Mouse (Mus musculus) forebrain, postnatal 0 days (tissue): ENCODE results near the gene Zgpat. TPM values are rescaled to one million over a fixed set of nuclear protein-coding genes. Genes with fewer than 3 reads are reported as not detected.
A peak's percentile ranks its signal among the peaks of the same experiment; 100 is the strongest.

ENCODE experiments used
- ATAC-seq: fragments of 200-750 bp; cut with Nextera tagmentation; 2 replicates; pipeline ENCODE4 v1.8.0; 2017; ENCODE audit warnings: mild to moderate bottlenecking, moderate library complexity
- DNase-seq: peaks from one replicate; pipeline ENCODE4 v3.0.0-alpha.2; 2015
- H3K27ac ChIP-seq: fragments of 300-500 bp; sonication (generic); 2 replicates; pipeline ENCODE4 v1.5.1; 2014; ENCODE audit warnings: low read depth, mild to moderate bottlenecking, antibody characterized with exemption, low read length, moderate library complexity, mixed read lengths
- H3K27me3 ChIP-seq: fragments of 300-500 bp; sonication (generic); 2 replicates; pipeline ENCODE4 v1.6.1; 2014; ENCODE audit warnings: mild to moderate bottlenecking, low read length, mixed read lengths; ENCODE audit not compliant: insufficient read depth
- H3K36me3 ChIP-seq: fragments of 300-500 bp; sonication (generic); 2 replicates; pipeline ENCODE4 v1.6.1; 2014; ENCODE audit warnings: mild to moderate bottlenecking, moderate library complexity; ENCODE audit not compliant: insufficient read depth
- H3K4me1 ChIP-seq: fragments of 300-500 bp; sonication (generic); 2 replicates; pipeline ENCODE4 v1.6.1; 2014; ENCODE audit warnings: antibody characterized with exemption; ENCODE audit not compliant: insufficient read depth
- H3K4me2 ChIP-seq: fragments of 300-500 bp; sonication (generic); 2 replicates; pipeline ENCODE4 v1.6.1; 2014; ENCODE audit warnings: low read depth, mild to moderate bottlenecking, moderate library complexity
- H3K4me3 ChIP-seq: fragments of 300-500 bp; sonication (generic); 2 replicates; pipeline ENCODE4 v1.5.1; 2014; ENCODE audit warnings: low read depth, low read length, mixed read lengths
- H3K9ac ChIP-seq: fragments of 300-500 bp; sonication (generic); 2 replicates; pipeline ENCODE4 v1.6.1; 2014; ENCODE audit warnings: mild to moderate bottlenecking
- H3K9me3 ChIP-seq: fragments of 300-500 bp; sonication (generic); 2 replicates; pipeline ENCODE4 v1.6.1; 2016; ENCODE audit warnings: low read length
- CTCF ChIP-seq: sonication (generic); IDR thresholded peaks from 2 replicates; pipeline ENCODE4 v1.5.1; 2016; ENCODE audit warnings: antibody characterized with exemption, control low read depth, low read depth
- WGBS: fragments of 180-500 bp; shearing (Covaris S2); extraction: QIAGEN DNeasy Blood & Tissue Kit; methylation state at CpG from one replicate; pipeline ENCODE4 v1.1.7; 2014; 5-methylcytosine and 5-hydroxymethylcytosine counted together
- polyA plus RNA-seq: library from polyadenylated mRNA; unstranded; fragments of >200 nt; fragmentation: Nextera tagmentation; extraction: Ambion mirVana; gene quantifications from 2 replicates; pipeline ENCODE4 v1.2.1, GENCODE M21; 2015
- total RNA-seq: library from RNA; depleted of rRNA; stranded (reverse); fragments of >200 nt; gene quantifications from 2 replicates; pipeline ENCODE4 v1.2.3, GENCODE M21; 2014

Gene Zgpat
- total and polyA plus RNA-seq, 2 experiments from 2014 or later = 39.6 to 99.0 TPM

DNA sequence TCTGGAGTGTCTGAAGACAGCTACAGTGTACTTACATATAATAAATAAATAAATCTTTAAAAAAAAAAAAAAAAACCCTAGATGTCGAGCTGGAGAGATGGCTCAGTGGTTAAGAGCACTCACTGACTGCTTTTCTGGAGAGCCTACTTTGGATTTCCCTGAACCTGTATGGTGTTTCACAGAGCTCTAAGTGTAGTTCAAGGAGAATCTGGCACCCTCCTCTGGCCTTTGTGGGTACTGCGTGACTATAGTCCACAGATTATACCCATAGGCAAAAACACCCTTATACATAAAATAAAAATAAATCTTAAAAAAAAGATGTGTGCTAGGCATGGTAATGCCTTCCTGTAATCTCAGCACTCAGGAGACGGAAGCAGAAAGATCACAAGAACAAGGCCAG, 30.7 kb upstream of the Zgpat start:
- Histone ChIP-seq H3K4me3 (no peak overlapping the region), H3K27ac (no peak overlapping the region), H3K4me2 (no peak overlapping the region), H3K9me3 (no peaks in the 10 kb centered on the region), H3K27me3 (no peaks in the 10 kb centered on the region), H3K36me3 (peaks cover 54% of the 10 kb centered on the region), H3K9ac (no peak overlapping the region), H3K4me1 (no peaks in the 10 kb centered on the region)
- peak; percentile 79 for DNase-seq
- TF ChIP-seq CTCF = peak; percentile 77
- WGBS = 56% methylated on average over 3 of the region's 3 CpGs
- ATAC-seq = peak; percentile 91

DNA sequence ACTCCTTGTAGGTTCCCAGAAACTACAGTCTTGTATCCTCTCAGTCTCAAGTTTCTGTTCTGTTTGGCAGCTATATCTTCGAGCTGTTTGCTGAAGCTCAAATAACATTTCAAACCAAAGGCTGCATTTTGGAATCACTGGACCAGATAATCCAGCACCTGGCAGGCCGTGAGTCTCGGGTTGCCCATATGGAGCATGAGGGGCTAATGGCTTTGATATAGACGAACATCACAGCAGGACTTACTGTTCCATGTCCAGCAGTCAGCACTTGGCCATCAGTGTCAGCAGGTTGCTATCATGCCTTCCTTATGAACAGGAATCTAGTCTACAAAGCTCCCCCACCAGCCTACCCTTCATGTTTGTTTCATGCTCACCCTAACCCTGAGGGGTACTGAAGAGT, 24.3 kb upstream of the Zgpat start:
- DNase-seq (no peak), ATAC-seq (no peak)
- no peak for TF ChIP-seq CTCF
- H3K9ac ChIP-seq = no peak overlapping the region
- H3K4me1 ChIP-seq = no peaks in the 10 kb centered on the region
- H3K36me3 ChIP-seq = peaks cover 50% of the 10 kb centered on the region
- H3K27ac ChIP-seq = no peak overlapping the region
- H3K4me2 ChIP-seq = no peak overlapping the region
- H3K9me3 ChIP-seq = no peaks in the 10 kb centered on the region
- no peaks in the 10 kb centered on the region for H3K27me3 ChIP-seq
- no peak overlapping the region for H3K4me3 ChIP-seq
- 80% methylated on average over 4 of the region's 4 CpGs for WGBS

DNA sequence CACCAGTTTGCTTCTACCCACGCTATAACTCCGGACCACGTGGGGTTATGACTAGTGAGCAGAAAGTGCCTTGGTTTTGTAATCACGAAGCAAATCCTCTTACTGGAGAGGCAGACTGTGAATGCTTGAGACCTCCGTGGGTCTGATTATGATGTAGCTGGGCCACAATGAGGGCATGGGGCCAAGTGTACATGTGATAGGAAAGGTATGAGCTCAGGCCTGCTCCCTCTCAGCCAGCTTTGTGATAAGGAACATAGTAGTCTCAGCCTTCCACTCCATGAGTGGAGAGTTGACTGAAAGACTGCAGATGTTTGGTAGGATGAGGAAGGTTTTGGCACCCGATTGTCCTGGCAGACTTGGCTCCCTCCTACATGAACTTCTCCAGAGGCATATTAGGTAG, 22.0 kb upstream of the Zgpat start:
- H3K27me3 ChIP-seq = no peaks in the 10 kb centered on the region
- H3K4me3 ChIP-seq = no peak overlapping the region
- no peak overlapping the region for H3K9ac ChIP-seq
- no peak overlapping the region for H3K27ac ChIP-seq
- H3K4me2 ChIP-seq = no peak overlapping the region
- WGBS = 94% methylated on average over 6 of the region's 6 CpGs
- no peaks in the 10 kb centered on the region for H3K9me3 ChIP-seq
- no peak for TF ChIP-seq CTCF
- DNase-seq (no peak), ATAC-seq (no peak)
- H3K36me3 ChIP-seq = peaks cover 58% of the 10 kb centered on the region
- H3K4me1 ChIP-seq = no peaks in the 10 kb centered on the region

DNA sequence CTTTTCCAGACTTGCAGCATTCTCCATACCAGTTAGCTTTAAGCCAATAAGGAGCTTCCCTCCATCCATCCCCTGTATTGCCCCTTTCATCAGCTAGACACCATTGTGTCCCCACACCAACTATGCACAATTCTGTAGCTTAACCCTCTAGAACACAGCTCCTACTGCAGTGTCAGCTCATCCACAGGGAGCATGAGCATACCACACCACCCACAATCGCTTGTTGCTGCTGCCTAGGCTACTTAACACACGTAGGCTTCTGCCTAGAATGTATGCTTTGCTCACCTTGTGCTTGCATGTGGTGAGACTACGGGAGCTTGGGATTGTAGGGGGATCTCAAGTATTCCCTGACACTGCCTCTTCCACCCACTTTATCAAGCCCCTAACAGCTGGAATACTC, 7.9 kb upstream of the Zgpat start:
- Histone ChIP-seq H3K9ac (no peak overlapping the region), H3K36me3 (peaks cover 74% of the 10 kb centered on the region), H3K9me3 (no peaks in the 10 kb centered on the region), H3K27me3 (no peaks in the 10 kb centered on the region), H3K4me3 (no peak overlapping the region), H3K4me2 (no peak overlapping the region), H3K4me1 (no peaks in the 10 kb centered on the region), H3K27ac (no peak overlapping the region)
- DNase-seq = no peak
- 87% methylated on average over 3 of the region's 3 CpGs for WGBS
- ATAC-seq = no peak
- no peak for TF ChIP-seq CTCF

DNA sequence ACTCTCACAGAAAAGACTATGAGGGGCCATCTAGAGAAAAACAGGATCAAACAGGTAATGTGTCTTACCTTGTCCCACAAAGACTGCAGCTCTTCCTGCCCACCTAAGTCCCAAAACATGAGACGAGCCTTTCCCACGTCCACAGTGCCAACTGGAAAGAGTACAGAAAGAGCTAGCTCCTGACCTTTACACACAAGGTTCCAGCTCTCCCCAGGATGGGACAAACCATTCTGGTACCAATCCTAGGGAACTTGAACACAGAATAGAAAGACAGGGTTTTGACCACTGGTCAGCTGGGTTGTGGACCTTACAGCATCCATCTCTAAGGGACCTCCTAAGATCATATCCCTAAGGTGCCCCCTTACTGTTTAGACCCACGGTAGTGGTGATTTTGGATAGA, 782 bp upstream of the Zgpat start:
- no peak overlapping the region for H3K27ac ChIP-seq
- peaks cover 36% of the 10 kb centered on the region for H3K36me3 ChIP-seq
- no peaks in the 10 kb centered on the region for H3K27me3 ChIP-seq
- H3K4me1 ChIP-seq = peaks cover 21% of the 10 kb centered on the region
- H3K4me3 ChIP-seq = peak overlapping the region; percentile 76
- TF ChIP-seq CTCF = no peak
- H3K4me2 ChIP-seq = peak overlapping the region; percentile 93
- no peak for ATAC-seq
- no peak for DNase-seq
- WGBS = 84% methylated on average over 3 of the region's 3 CpGs
- no peaks in the 10 kb centered on the region for H3K9me3 ChIP-seq
- peak overlapping the region; percentile 88; the same call in 1 of the 2 replicates for H3K9ac ChIP-seq

DNA sequence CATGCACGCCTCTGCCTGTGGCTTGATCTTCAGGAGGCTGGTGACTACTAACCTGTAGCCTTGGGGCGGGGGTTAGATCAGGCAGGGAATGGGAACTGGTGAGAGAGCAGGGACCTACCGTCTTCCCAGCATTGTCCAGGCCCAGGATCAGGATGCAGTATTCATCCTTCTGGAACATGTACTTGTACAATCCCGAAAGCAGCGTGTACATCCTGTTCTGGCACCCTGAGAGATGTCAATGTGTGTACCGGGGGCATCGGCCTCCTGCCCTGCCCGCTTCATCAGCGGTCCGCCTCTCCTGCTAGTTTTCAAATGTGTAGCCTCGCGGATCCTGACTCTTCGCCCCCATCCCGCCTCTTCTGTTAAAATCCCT, 255 bp upstream of the Zgpat start:
- DNase-seq (no peak), ATAC-seq (peak; percentile 2; the same call in 1 of the 2 replicates)
- 8% methylated on average over 14 of the region's 14 CpGs for WGBS
- Histone ChIP-seq H3K27ac (peak overlapping the region; percentile 85), H3K36me3 (peaks cover 31% of the 10 kb centered on the region), H3K4me1 (peaks cover 21% of the 10 kb centered on the region), H3K4me2 (peak overlapping the region; percentile 93), H3K4me3 (peak overlapping the region; percentile 76), H3K27me3 (no peaks in the 10 kb centered on the region), H3K9me3 (no peaks in the 10 kb centered on the region), H3K9ac (peak overlapping the region; percentile 88)
- no peak for TF ChIP-seq CTCF

DNA sequence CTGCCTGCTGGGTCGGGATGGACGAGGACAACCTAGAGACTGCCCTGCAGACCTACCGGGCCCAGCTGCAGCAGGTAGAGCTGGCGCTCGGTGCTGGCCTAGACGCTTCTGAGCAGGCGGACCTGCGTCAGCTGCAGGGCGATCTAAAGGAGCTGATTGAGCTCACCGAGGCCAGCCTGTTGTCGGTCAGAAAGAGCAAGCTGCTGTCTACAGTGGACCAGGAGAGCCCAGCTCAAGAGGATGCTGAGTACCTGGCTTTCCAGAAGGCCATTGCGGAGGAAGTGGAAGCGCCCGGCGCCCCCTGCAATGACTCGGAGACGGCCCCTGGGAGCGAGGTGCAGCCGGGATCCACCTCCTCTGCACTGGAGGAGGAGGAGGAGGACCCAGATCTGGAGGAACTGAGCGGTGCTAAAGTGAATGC, 937 bp downstream of the Zgpat start:
- no peak for TF ChIP-seq CTCF
- Histone ChIP-seq H3K9ac (peak overlapping the region; percentile 88), H3K4me1 (peaks cover 21% of the 10 kb centered on the region), H3K27me3 (no peaks in the 10 kb centered on the region), H3K36me3 (peaks cover 21% of the 10 kb centered on the region), H3K4me3 (peak overlapping the region; percentile 76), H3K27ac (peak overlapping the region; percentile 85), H3K9me3 (no peaks in the 10 kb centered on the region), H3K4me2 (peak overlapping the region; percentile 93)
- WGBS = under 1% methylated on average over 20 of the region's 20 CpGs
- peak; percentile 45 for ATAC-seq
- no peak for DNase-seq

DNA sequence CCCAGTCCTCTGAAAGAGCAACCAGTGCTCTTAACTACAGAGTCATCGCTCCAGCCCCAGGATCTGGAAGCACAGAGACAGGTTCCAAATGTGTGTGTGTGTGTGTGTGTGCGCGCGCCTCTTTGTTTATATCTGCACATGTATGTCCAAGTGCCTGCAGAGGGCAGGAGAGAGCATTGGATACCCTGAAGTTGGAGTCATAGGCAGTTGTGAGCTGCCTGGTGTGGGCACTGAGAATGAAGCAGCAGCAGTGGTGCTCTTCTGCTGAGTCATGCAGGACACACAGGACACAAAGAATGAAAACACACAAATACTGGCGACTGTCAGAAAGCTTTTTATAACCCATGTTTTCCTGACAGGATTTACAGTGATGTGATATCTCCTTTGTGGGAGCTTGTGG, 5.3 kb downstream of the Zgpat start:
- Histone ChIP-seq H3K4me1 (peaks cover 15% of the 10 kb centered on the region), H3K9ac (no peak overlapping the region), H3K9me3 (no peaks in the 10 kb centered on the region), H3K27me3 (no peaks in the 10 kb centered on the region), H3K36me3 (no peaks in the 10 kb centered on the region), H3K27ac (no peak overlapping the region), H3K4me3 (no peak overlapping the region), H3K4me2 (no peak overlapping the region)
- DNase-seq (no peak), ATAC-seq (no peak)
- peak; percentile 15; the same call in 1 of the 2 replicates for TF ChIP-seq CTCF
- WGBS = 99% methylated on average over 5 of the region's 5 CpGs
